Mouse (Mus musculus) splenic B cell, adult 2 months (primary cell): ENCODE data around the gene Dtnb.

Experiments used
- DNase-seq: peaks from one replicate; pipeline ENCODE4 v3.0.0-alpha.2; 2011; ENCODE audit warnings: low read depth, low spot score
- H3K27me3 ChIP-seq: 2 replicates; pipeline ENCODE4 v1.6.1; 2012; ENCODE audit warnings: mild to moderate bottlenecking, low read length, moderate library complexity, mixed read lengths; ENCODE audit not compliant: control insufficient read depth, poor library complexity, insufficient read depth, severe bottlenecking
- H3K36me3 ChIP-seq: 2 replicates; pipeline ENCODE4 v1.6.1; 2012; ENCODE audit warnings: mild to moderate bottlenecking, low read length, moderate library complexity, mixed read lengths; ENCODE audit not compliant: control insufficient read depth, poor library complexity, insufficient read depth, severe bottlenecking

The Dtnb gene

GRCm38 (mm10) chr12:3602786-3603185, 30.6 kb downstream of the Dtnb start:
- no peak for DNase-seq
- H3K27me3 ChIP-seq, result no peaks in the 10 kb centered on the region
- H3K36me3 ChIP-seq, result no peaks in the 10 kb centered on the region; the same call in 1 of the 2 replicates

GRCm38 (mm10) chr12:3606202-3606601, 34.0 kb downstream of the Dtnb start:
- no peak for DNase-seq
- no peaks in the 10 kb centered on the region for H3K27me3 ChIP-seq
- H3K36me3 ChIP-seq, result no peaks in the 10 kb centered on the region

- no peaks in the 10 kb centered on the region for H3K27me3 ChIP-seq
- DNase-seq, result peak; percentile 64
- no peaks in the 10 kb centered on the region; the same call in 1 of the 2 replicates for H3K36me3 ChIP-seq
Observed at GRCm38 (mm10) chr12:3609747-3610146, 37.6 kb downstream of the Dtnb start.

- no peak for DNase-seq
- H3K27me3 ChIP-seq, result no peaks in the 10 kb centered on the region
- H3K36me3 ChIP-seq, result no peaks in the 10 kb centered on the region; the same call in 1 of the 2 replicates
Observed at GRCm38 (mm10) chr12:3611871-3612270, 39.7 kb downstream of the Dtnb start.

GRCm38 (mm10) chr12:3615041-3615440, 42.9 kb downstream of the Dtnb start:
- Histone ChIP-seq H3K27me3 (no peaks in the 10 kb centered on the region), H3K36me3 (no peaks in the 10 kb centered on the region; the same call in 1 of the 2 replicates)
- DNase-seq, result no peak

- DNase-seq, result no peak
- H3K27me3 ChIP-seq, result no peaks in the 10 kb centered on the region
- no peaks in the 10 kb centered on the region for H3K36me3 ChIP-seq
Observed at GRCm38 (mm10) chr12:3618144-3619020, 46.2 kb downstream of the Dtnb start.

- Histone ChIP-seq H3K36me3 (no peaks in the 10 kb centered on the region), H3K27me3 (no peaks in the 10 kb centered on the region)
- no peak for DNase-seq
Observed at GRCm38 (mm10) chr12:3619021-3619367, 46.8 kb downstream of the Dtnb start.

GRCm38 (mm10) chr12:3626880-3627279, 54.7 kb downstream of the Dtnb start:
- no peak for DNase-seq
- H3K27me3 ChIP-seq, result no peaks in the 10 kb centered on the region
- H3K36me3 ChIP-seq, result no peaks in the 10 kb centered on the region; the same call in 1 of the 2 replicates

- DNase-seq, result peak; percentile 54
- Histone ChIP-seq H3K27me3 (no peaks in the 10 kb centered on the region), H3K36me3 (no peaks in the 10 kb centered on the region)
Observed at GRCm38 (mm10) chr12:3641931-3642330, 69.8 kb downstream of the Dtnb start.

- Histone ChIP-seq H3K27me3 (no peaks in the 10 kb centered on the region), H3K36me3 (no peaks in the 10 kb centered on the region)
Observed at GRCm38 (mm10) chr12:3656799-3657198, 84.6 kb downstream of the Dtnb start.

GRCm38 (mm10) chr12:3657234-3657633, 85.1 kb downstream of the Dtnb start:
- peak; percentile 20 for DNase-seq
- Histone ChIP-seq H3K36me3 (no peaks in the 10 kb centered on the region), H3K27me3 (no peaks in the 10 kb centered on the region)

More at GRCm38 (mm10) chr12:3656799-3657198, 84.6 kb downstream of the Dtnb start:
- DNase-seq, result no peak

GRCm38 (mm10) chr12:3657786-3658185, 85.6 kb downstream of the Dtnb start:
- H3K36me3 ChIP-seq, result no peaks in the 10 kb centered on the region
- DNase-seq, result no peak
- no peaks in the 10 kb centered on the region for H3K27me3 ChIP-seq

GRCm38 (mm10) chr12:3659554-3660311, 87.6 kb downstream of the Dtnb start:
- no peaks in the 10 kb centered on the region for H3K36me3 ChIP-seq
- DNase-seq, result no peak
- H3K27me3 ChIP-seq, result no peaks in the 10 kb centered on the region

- no peaks in the 10 kb centered on the region for H3K27me3 ChIP-seq
- peak; percentile 77 for DNase-seq
Observed at GRCm38 (mm10) chr12:3660985-3661635, 88.9 kb downstream of the Dtnb start.

GRCm38 (mm10) chr12:3662660-3663059, 90.5 kb downstream of the Dtnb start:
- H3K27me3 ChIP-seq, result no peaks in the 10 kb centered on the region
- no peaks in the 10 kb centered on the region for H3K36me3 ChIP-seq
- DNase-seq, result no peak

More at GRCm38 (mm10) chr12:3660985-3661635, 88.9 kb downstream of the Dtnb start:
- no peaks in the 10 kb centered on the region for H3K36me3 ChIP-seq
